Mouse (Mus musculus) kidney, embryonic 15.5 days (tissue): ENCODE measurements around the gene Arhgap31. TPM values are rescaled to one million over a fixed set of nuclear protein-coding genes. Genes with fewer than 3 reads are reported as not detected.

Experiments
- ATAC-seq: fragments of 200-750 bp; cut with Nextera tagmentation; replicated peaks from 2 replicates; pipeline ENCODE4 v1.8.0; 2017; ENCODE audit warnings: moderate TSS enrichment; ENCODE audit not compliant: low FRiP score
- H3K27ac ChIP-seq: fragments of 300-500 bp; sonication (generic); 2 replicates; pipeline ENCODE4 v1.5.1; 2015; ENCODE audit warnings: mild to moderate bottlenecking, inconsistent platforms
- H3K27me3 ChIP-seq: fragments of 300-500 bp; sonication (generic); 2 replicates; pipeline ENCODE4 v1.6.1; 2015; ENCODE audit warnings: inconsistent platforms
- H3K36me3 ChIP-seq: fragments of 300-500 bp; sonication (generic); 2 replicates; pipeline ENCODE4 v1.6.1; 2015; ENCODE audit warnings: inconsistent platforms
- H3K4me1 ChIP-seq: fragments of 300-500 bp; sonication (generic); 2 replicates; pipeline ENCODE4 v1.6.1; 2015; ENCODE audit warnings: inconsistent platforms
- H3K4me2 ChIP-seq: fragments of 300-500 bp; sonication (generic); 2 replicates; pipeline ENCODE4 v1.6.1; 2015; ENCODE audit warnings: moderate library complexity, mild to moderate bottlenecking, inconsistent platforms
- H3K4me3 ChIP-seq: fragments of 300-500 bp; sonication (generic); replicated peaks from 2 replicates; pipeline ENCODE4 v1.5.1; 2015; ENCODE audit warnings: mild to moderate bottlenecking, inconsistent platforms
- H3K9ac ChIP-seq: fragments of 300-500 bp; sonication (generic); 2 replicates; pipeline ENCODE4 v1.6.1; 2015; ENCODE audit warnings: mild to moderate bottlenecking, inconsistent platforms
- H3K9me3 ChIP-seq: fragments of 300-500 bp; sonication (generic); replicated peaks from 2 replicates; pipeline ENCODE4 v1.6.1; 2016; ENCODE audit warnings: inconsistent platforms
- WGBS: fragments of 180-500 bp; shearing (Covaris S2); methylation state at CpG from one replicate; pipeline ENCODE4 v1.1.7; 2015; ENCODE audit warnings: mixed read lengths; 5-methylcytosine and 5-hydroxymethylcytosine counted together
- polyA plus RNA-seq: library from polyadenylated mRNA; unstranded; fragments of >200 nt; fragmentation: Nextera tagmentation; extraction: Ambion mirVana; gene quantifications from 2 replicates; pipeline ENCODE4 v1.2.1, GENCODE M21; 2015

Gene Arhgap31
- polyA plus RNA-seq, 1 experiment from 2014 or later, result 12.6 TPM

DNA sequence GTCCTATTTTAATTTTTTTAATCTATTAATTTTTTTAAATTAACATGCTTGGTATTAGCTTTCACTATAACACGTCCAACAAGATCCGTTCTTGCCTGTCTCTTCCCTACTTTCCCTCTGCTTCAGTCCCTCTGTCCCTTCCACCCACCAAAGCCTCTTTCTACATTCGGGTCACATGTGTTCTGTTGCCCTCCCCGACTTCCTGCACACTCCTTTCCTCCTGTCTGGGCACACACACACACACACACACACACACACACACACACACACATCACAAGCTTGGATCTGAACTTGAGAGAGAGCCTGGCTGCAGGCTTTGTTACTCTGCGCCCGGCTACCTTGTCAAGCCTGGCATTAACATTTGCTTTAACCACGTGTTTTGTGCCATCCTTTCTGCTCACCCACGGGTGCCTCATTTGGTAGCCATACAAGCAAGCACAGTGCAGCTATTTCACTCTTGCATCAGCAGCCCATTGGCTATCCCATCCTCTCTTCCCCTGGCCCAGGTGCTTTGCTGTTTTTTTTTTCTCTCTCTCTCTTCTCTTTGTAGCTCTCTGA lies 77.2 kb downstream of the Arhgap31 start:
- no peak for ATAC-seq

GRCm38 (mm10) chr16:38632147-38632546 lies 80.9 kb downstream of the Arhgap31 start:
- Histone ChIP-seq H3K4me2 (no peak overlapping the region), H3K36me3 (peaks cover 5% of the 10 kb centered on the region; the same call in 1 of the 2 replicates), H3K27me3 (no peaks in the 10 kb centered on the region), H3K27ac (no peak overlapping the region), H3K9me3 (no peaks in the 10 kb centered on the region), H3K9ac (no peak overlapping the region), H3K4me1 (no peaks in the 10 kb centered on the region), H3K4me3 (no peak overlapping the region)
- 63% methylated on average over 6 of the region's 6 CpGs for WGBS
- no peak for ATAC-seq

More for the DNA sequence above, 77.2 kb downstream of the Arhgap31 start:
- Histone ChIP-seq H3K4me1 (no peaks in the 10 kb centered on the region), H3K36me3 (peaks cover 5% of the 10 kb centered on the region; the same call in 1 of the 2 replicates), H3K9me3 (no peaks in the 10 kb centered on the region), H3K27ac (no peak overlapping the region), H3K9ac (no peak overlapping the region), H3K4me3 (no peak overlapping the region), H3K27me3 (no peaks in the 10 kb centered on the region), H3K4me2 (no peak overlapping the region)
- 73% methylated on average over 8 of the region's 8 CpGs for WGBS

GRCm38 (mm10) chr16:38625811-38626369 lies 87.2 kb downstream of the Arhgap31 start:
- H3K9ac ChIP-seq, result no peak overlapping the region
- no peaks in the 10 kb centered on the region for H3K27me3 ChIP-seq
- WGBS, result 77% methylated on average over 10 of the region's 10 CpGs
- H3K36me3 ChIP-seq, result peaks cover 9% of the 10 kb centered on the region; the same call in 1 of the 2 replicates
- H3K4me2 ChIP-seq, result no peak overlapping the region
- no peak for ATAC-seq
- H3K27ac ChIP-seq, result no peak overlapping the region
- no peak overlapping the region for H3K4me3 ChIP-seq
- H3K9me3 ChIP-seq, result no peaks in the 10 kb centered on the region
- 0 out of 2 replicates have a peak, but pooled peaks cover 3% of the 10 kb centered on the region for H3K4me1 ChIP-seq

DNA sequence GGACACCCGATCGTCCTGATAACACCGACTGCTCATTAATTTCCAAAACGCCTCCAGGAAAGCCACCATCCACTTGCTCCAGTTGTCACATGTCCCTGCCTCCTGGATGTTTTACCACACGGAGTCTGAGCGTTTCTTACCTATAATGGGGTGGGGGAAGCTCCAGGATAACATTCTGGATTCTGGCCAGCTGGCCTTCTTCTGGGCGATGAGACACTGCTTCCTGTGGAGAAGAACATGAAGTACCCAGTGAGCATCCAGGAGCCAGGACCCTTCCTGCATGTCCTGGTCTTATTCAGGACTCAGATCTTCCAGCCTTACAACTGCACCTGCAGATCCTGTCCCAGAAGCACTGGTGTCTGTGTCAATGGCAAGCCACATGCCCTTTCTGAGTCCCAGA lies 87.7 kb downstream of the Arhgap31 start:
- no peak overlapping the region for H3K4me2 ChIP-seq
- H3K9ac ChIP-seq, result no peak overlapping the region
- H3K4me3 ChIP-seq, result no peak overlapping the region
- no peaks in the 10 kb centered on the region for H3K27me3 ChIP-seq
- H3K4me1 ChIP-seq, result 0 out of 2 replicates have a peak, but pooled peaks cover 3% of the 10 kb centered on the region
- ATAC-seq, result no peak
- H3K27ac ChIP-seq, result no peak overlapping the region
- no peaks in the 10 kb centered on the region for H3K9me3 ChIP-seq
- peaks cover 10% of the 10 kb centered on the region; the same call in 1 of the 2 replicates for H3K36me3 ChIP-seq
- 87% methylated on average over 7 of the region's 7 CpGs for WGBS

GRCm38 (mm10) chr16:38624303-38624702 lies 88.8 kb downstream of the Arhgap31 start:
- no peak for ATAC-seq
- no peaks in the 10 kb centered on the region for H3K27me3 ChIP-seq
- H3K27ac ChIP-seq, result no peak overlapping the region
- H3K36me3 ChIP-seq, result peaks cover 10% of the 10 kb centered on the region
- no peaks in the 10 kb centered on the region for H3K9me3 ChIP-seq
- no peak overlapping the region for H3K4me2 ChIP-seq
- H3K4me1 ChIP-seq, result 0 out of 2 replicates have a peak, but pooled peaks cover 3% of the 10 kb centered on the region
- WGBS, result 78% methylated on average over 11 of the region's 11 CpGs
- H3K4me3 ChIP-seq, result no peak overlapping the region
- H3K9ac ChIP-seq, result no peak overlapping the region

DNA sequence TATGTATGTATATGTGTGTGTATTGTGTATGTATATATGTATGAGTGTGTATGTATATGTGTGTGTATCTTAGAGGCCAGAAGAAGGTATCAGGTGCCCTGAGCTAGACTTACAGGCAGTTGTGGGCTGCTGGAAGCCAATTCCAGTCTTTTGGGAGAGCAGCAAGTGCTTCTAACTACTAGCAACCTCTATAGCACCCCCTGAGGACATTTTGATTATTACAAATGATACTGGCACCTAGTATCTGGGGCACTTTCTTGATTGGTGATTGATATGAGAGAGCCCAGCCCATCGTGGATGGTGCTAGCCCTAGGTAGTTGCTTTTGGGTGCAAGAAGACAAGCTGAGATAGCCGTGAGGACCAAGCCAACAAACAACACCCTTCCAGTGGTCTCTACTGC lies 90.8 kb downstream of the Arhgap31 start:
- Histone ChIP-seq H3K9ac (no peak overlapping the region), H3K27ac (no peak overlapping the region), H3K27me3 (no peaks in the 10 kb centered on the region), H3K36me3 (peaks cover 12% of the 10 kb centered on the region), H3K9me3 (no peaks in the 10 kb centered on the region), H3K4me1 (0 out of 2 replicates have a peak, but pooled peaks cover 3% of the 10 kb centered on the region), H3K4me3 (no peak overlapping the region), H3K4me2 (no peak overlapping the region)
- ATAC-seq, result no peak
- 88% methylated on average over 2 of the region's 2 CpGs for WGBS

- ATAC-seq, result no peak
These were observed 92.2 kb downstream of the Arhgap31 start for GRCm38 (mm10) chr16:38620696-38621450.

DNA sequence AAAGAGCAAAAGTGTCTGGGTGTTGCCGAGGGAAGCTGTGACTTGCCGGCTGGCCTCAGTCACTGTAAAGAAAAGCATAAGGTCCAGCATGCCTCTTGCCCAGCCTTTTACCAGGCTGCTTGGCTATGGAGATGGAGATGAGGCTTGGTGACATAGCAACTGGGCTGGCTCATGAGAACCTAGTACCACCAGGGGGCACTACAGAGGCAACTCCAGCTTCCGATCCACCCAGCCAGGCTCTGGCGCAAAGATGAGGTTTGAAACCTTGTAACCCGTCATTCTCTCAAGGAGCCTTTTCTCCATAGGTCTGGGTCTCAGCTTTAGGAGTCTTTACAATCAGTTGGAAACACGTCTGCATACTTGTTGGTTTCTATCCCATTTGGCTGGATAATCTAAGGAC lies 94.0 kb downstream of the Arhgap31 start:
- Histone ChIP-seq H3K27me3 (no peaks in the 10 kb centered on the region), H3K9me3 (no peaks in the 10 kb centered on the region), H3K27ac (no peak overlapping the region), H3K36me3 (peaks cover 6% of the 10 kb centered on the region; the same call in 1 of the 2 replicates), H3K4me3 (no peak overlapping the region), H3K9ac (no peak overlapping the region), H3K4me2 (no peak overlapping the region), H3K4me1 (0 out of 2 replicates have a peak, but pooled peaks cover 3% of the 10 kb centered on the region)
- 23% methylated on average over 6 of the region's 6 CpGs for WGBS
- ATAC-seq, result peak; percentile 49; the same call in 1 of the 2 replicates

More at GRCm38 (mm10) chr16:38620696-38621450, 92.2 kb downstream of the Arhgap31 start:
- no peaks in the 10 kb centered on the region for H3K27me3 ChIP-seq
- H3K4me2 ChIP-seq, result no peak overlapping the region
- 86% methylated on average over 16 of the region's 16 CpGs for WGBS
- no peak overlapping the region for H3K4me3 ChIP-seq
- no peak overlapping the region for H3K27ac ChIP-seq
- 0 out of 2 replicates have a peak, but pooled peaks cover 3% of the 10 kb centered on the region for H3K4me1 ChIP-seq
- no peaks in the 10 kb centered on the region for H3K9me3 ChIP-seq
- H3K9ac ChIP-seq, result no peak overlapping the region
- H3K36me3 ChIP-seq, result peaks cover 13% of the 10 kb centered on the region

DNA sequence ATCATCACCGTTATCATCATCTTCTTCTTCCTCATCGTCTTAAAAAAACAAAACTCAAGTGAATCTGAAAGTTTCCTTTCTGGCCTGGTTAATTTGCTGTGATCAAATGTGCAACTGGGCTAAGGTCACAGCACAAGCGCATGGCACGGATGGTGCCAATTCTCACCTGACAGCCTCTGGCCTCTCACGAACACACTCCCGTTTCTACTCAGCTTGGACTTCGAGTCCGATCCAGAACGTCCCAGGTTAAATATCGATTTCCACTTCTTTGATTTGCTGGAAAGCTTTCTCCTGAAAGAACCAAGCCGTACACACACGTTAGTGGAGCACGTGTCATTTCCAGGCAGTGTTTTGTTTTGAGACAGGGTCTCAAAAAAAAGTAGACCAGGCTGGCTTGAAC lies 95.1 kb downstream of the Arhgap31 start:
- no peaks in the 10 kb centered on the region for H3K27me3 ChIP-seq
- 90% methylated on average over 13 of the region's 13 CpGs for WGBS
- no peak for ATAC-seq

DNA sequence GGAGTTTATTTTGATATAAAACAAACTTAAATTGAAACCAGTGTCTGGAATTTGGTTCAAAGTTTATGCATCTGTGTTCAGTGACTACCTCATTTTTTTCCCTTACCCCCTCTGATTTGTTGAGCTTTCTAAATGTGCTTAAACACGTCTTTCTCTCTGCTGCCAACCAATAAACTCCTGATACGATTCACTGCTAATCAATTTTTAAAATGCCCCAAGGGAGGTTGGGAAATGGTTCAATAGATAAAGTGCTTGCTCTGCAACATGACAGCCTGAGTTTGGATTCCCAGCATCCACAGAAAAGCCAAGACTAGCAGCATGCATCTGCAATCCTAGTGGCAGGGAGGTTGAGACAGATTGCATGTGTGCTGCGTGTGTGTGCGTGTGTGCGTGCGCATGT lies 99.4 kb downstream of the Arhgap31 start:
- no peaks in the 10 kb centered on the region for H3K27me3 ChIP-seq
- ATAC-seq, result no peak

More for the DNA sequence above, 95.1 kb downstream of the Arhgap31 start:
- H3K4me1 ChIP-seq, result no peaks in the 10 kb centered on the region
- H3K27ac ChIP-seq, result no peak overlapping the region
- no peak overlapping the region for H3K4me2 ChIP-seq
- peaks cover 6% of the 10 kb centered on the region; the same call in 1 of the 2 replicates for H3K36me3 ChIP-seq
- no peaks in the 10 kb centered on the region for H3K9me3 ChIP-seq
- H3K4me3 ChIP-seq, result no peak overlapping the region
- no peak overlapping the region for H3K9ac ChIP-seq

DNA sequence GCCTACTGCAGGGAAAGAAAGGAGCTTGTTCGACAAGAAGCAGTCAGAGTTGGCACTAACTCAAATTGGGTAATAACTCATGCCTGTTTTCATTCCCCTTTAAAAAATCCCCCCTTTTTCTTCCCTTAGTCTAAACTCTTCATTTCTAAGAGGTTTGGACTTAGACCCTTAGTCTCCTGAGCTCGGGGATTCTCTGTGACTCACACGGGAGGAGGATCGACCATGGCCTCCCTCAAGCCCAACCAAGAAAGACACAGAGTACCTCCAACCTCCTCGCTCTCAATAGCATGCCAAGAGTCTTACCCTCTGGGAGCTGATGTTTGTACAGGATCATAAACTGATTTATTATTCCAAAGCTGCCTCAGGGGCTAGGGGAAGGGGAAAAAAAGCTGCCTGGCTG lies 100.4 kb downstream of the Arhgap31 start:
- Histone ChIP-seq H3K4me3 (no peak overlapping the region), H3K27ac (no peak overlapping the region), H3K27me3 (no peaks in the 10 kb centered on the region), H3K4me1 (no peaks in the 10 kb centered on the region), H3K9ac (no peak overlapping the region), H3K36me3 (peaks cover 33% of the 10 kb centered on the region), H3K4me2 (no peak overlapping the region), H3K9me3 (peaks cover 3% of the 10 kb centered on the region; the same call in 1 of the 2 replicates)
- 51% methylated on average over 5 of the region's 5 CpGs for WGBS
- ATAC-seq, result no peak

More for the DNA sequence above, 99.4 kb downstream of the Arhgap31 start:
- Histone ChIP-seq H3K4me2 (no peak overlapping the region), H3K36me3 (peaks cover 28% of the 10 kb centered on the region), H3K9ac (no peak overlapping the region), H3K4me1 (no peaks in the 10 kb centered on the region), H3K9me3 (peaks cover 3% of the 10 kb centered on the region; the same call in 1 of the 2 replicates), H3K27ac (no peak overlapping the region), H3K4me3 (no peak overlapping the region)
- 88% methylated on average over 6 of the region's 6 CpGs for WGBS

- ATAC-seq, result no peak
- H3K27me3 ChIP-seq, result no peaks in the 10 kb centered on the region
- H3K36me3 ChIP-seq, result peaks cover 43% of the 10 kb centered on the region
- no peak overlapping the region for H3K4me3 ChIP-seq
- H3K27ac ChIP-seq, result no peak overlapping the region
- H3K9ac ChIP-seq, result no peak overlapping the region
- H3K4me2 ChIP-seq, result peak overlapping the region; percentile 37
- H3K9me3 ChIP-seq, result peaks cover 3% of the 10 kb centered on the region; the same call in 1 of the 2 replicates
- 58% methylated on average over 18 of the region's 18 CpGs for WGBS
- no peaks in the 10 kb centered on the region for H3K4me1 ChIP-seq
These were observed 104.0 kb downstream of the Arhgap31 start for GRCm38 (mm10) chr16:38609092-38609491.
